Mouse (Mus musculus): ENCODE measurements around the gene Frmd6.

The Frmd6 gene

DNA sequence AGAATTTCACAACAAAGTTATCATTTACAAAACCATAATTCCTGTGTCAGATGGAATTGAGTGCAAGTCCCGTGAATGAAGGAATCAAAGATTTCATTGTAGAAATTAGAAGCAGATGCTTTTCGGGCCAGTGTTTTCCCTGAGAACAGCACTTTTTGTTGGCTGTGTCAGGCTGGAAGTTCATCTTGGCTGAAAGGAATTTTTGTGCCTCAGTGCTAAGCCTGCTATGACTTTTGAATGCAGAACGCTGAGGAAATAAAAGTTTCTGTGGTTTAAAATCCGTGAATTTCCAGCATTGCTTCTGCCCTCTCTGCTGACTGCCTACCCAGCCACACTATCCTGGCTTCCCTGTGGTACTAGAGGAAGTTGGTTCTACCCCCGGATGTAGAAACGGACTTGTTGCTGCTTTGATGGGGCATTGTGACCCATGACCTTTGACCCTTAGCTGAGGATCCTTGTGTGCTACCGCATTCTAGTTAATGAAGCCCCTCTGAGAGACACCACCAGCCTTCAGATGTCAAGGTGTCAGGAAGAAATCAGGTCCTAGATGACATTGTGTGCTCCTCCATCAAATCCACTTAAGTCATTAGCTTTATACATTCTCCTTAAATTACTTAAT lies 26.1 kb downstream of the Frmd6 start:
- in situ Hi-C loops (cut with MboI), result no loop called here

DNA sequence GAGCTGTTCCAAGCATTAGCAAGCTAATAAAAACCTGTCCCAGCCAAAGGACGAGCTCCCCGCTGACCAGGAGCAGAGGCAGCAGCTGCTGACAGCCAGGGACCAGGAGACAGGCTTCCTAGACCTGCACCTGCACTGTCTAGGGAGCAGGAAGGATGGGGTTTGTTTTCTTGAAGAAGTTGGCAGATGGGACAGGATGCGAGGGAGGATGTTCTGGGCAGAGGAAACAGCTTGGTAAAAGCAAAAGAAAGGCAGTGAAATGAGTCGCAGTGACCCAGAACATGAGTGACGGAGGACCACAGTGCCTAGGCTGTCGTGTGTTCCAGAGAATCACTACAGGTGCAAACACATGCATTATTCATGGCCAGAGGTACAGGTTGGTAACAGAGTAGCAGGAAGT lies 27.7 kb downstream of the Frmd6 start:
- in situ Hi-C loops (cut with MboI), result no loop called here

DNA sequence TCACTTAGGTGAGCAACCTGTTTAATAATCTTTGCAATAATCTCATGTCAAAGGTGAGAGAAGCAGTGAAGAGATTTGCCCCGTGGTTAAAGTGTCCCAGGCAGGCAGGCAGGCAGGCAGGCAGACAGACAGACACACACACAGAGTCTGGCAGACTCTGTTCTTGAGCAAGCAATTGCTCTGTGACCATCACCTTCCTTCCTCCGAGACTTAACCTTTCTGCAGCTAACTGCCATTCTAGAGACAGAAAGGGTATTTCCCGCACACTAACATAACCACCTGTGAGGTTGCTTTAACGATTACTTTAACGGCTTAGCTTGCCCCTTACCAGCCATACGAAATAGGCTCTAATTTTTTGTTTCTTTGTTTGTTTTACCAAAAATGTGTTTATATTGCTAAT lies 30.4 kb downstream of the Frmd6 start:
- in situ Hi-C loops (cut with MboI), result no loop called here

DNA sequence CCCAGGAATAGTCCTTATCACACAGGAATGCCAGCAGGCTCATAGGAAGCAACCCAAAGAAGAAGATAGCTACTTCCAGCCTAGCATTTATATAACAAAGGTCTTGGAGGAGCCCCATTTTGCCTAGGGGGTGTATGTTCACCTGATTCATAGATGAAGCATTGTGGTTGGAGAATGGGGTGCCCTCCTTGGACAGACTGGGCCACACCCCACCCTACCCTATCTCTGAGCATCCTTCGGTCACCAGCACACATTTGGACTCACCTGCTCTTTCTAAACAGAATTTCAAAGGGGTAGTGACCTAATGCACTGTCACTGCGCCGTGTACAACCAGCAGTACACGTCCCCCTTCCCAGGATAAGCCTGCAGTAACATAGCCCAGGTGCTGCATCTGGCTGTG lies 31.5 kb downstream of the Frmd6 start:
- in situ Hi-C loops (cut with MboI), result no loop called here

DNA sequence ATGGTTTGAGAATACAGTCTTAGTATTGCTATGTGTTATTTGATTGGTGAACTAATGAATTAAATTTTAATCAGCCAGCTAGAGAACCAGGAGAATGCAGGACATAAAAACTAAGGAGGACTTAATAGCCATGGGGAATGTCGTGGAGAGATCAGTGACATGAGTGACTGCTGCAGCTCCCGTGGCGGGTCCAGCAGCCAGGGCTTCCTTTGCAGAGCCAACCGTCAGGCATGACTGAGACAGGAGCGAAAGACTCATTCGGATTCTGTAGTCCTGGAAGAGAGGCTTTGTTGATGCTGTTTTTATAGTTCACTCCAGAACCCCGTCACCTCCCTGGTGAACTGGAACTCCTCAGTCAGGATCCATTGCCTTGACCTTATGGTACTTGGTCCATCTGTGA lies 38.0 kb downstream of the Frmd6 start:
- in situ Hi-C loops (cut with MboI), result no loop called here

DNA sequence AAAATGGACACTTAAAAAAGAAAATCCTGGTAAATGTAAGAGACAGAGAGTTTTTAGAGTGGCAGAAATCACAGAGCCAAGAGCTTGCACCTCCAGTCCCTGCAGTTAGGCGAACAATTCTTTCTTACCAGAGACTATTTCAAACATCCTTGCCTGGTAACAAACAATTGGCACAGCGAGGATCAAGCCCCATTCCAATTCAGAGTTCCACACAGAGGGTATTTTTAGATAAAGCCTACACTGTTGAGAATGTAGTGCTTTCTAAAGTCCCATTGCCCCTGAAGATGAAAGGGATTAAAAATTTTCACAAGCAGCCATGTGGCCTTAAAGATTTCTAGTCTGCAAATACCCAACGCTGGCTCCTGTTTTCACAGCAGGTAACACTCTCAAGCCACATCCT lies 42.5 kb downstream of the Frmd6 start:
- in situ Hi-C loops (cut with MboI), result no loop called here

DNA sequence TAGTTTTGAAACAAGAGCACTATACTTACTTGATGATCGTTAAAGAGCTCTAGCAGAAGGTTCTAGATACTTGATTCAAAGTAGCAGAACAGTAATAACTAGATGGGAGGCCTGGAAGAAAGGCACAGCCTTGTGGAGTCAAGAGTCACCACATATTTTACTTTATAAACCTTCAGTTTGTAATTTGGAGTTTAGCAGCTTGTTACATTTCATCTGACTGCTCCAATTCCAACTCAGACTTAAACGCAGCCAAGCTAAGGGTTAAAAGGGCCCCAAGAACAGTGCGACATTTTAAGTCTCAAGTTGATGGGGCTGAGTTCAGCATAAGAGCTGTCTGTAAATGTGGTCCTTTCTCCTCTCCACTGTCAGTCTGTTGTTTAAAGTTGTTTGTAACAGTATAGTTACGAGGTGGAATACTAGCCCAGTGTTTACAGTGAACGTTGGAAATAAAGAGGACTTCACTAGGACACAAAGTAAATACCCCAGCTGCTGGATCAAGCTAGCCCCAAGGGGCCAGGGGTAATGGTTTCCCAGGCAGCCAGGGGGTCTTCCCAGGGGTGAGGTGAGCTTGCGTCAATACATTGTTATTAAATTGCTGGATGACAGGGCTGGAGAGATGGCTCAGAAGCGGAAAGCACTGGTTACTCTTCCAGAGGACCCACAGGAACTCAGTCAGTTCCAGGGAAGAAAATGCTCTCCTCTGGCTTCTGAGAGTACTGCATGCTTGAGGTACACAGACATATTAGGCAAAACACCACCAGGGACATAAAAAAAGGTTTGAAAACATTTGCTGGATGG lies 43.1 kb downstream of the Frmd6 start:
- in situ Hi-C loops (cut with MboI), result no loop called here

DNA sequence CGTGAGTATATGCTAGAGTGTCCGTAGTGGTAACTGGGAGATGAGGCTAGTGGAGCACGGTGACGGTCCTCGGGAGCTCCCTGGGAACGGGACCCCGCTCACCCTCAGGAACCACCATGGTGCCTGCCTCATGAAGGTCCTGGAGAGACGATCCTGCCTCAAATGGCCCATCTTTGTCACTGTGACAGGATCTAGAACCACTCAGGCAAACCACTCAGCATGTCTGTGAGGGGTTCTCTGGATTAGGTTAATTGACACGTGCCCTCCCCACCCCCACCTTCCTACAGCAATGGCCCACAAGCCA lies 43.6 kb downstream of the Frmd6 start:
- in situ Hi-C loops (cut with MboI), result no loop called here

DNA sequence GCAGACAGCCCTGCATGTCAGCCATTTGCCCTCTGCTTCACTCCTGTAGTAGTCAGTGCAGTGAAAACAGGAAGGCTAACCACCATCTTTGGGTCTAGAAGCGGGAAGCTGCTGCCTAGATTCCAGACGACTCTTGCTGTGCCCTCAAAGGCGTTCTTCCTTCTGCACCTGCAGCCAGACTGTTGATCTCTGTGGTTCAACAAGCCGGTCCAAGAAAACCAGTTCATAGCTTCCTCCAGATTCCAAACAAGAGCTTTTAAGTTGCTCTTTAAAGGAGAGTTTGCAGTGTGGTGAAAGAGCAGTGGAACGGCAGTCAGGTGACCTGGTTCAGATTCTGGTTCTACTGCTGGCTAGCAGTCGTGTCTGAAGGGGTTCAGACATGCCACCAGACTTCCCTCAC lies 48.2 kb downstream of the Frmd6 start:
- in situ Hi-C loops (cut with MboI), result no loop called here

DNA sequence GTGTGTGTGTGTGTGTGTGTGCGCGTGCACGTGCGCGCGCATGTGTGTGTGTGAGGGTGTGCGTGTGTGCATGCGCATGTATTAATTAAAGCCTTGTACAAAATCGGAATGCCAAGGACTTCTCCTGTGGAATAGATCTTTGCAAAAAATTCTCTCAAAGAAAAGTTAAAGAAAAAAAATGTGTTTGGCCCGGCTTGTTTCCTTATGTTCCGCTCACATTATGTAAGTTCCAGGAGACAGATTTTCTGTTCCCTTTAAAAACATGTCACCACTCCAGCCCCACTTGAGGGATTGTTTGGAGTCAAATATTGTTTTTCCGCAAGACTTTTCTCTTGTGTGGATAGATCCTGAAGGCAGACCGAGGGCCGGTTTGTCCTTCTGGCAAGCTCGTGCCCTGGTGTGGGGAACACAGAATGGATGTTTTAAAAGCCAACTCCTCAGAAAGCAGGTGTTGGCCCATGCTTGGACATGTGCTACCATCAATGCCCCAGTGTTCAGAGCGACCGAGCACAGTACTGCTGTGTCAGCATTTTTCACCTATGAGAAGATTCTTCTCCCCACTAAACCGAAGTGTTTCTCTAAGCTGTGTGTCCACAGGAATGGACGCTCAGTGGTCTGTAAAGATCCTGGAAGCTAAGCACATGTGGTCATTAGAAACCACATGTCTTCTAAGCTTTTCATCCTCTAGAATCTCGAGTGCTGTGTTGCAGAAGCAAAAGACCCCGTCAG lies 51.1 kb downstream of the Frmd6 start:
- in situ Hi-C loops (cut with MboI), result no loop called here

DNA sequence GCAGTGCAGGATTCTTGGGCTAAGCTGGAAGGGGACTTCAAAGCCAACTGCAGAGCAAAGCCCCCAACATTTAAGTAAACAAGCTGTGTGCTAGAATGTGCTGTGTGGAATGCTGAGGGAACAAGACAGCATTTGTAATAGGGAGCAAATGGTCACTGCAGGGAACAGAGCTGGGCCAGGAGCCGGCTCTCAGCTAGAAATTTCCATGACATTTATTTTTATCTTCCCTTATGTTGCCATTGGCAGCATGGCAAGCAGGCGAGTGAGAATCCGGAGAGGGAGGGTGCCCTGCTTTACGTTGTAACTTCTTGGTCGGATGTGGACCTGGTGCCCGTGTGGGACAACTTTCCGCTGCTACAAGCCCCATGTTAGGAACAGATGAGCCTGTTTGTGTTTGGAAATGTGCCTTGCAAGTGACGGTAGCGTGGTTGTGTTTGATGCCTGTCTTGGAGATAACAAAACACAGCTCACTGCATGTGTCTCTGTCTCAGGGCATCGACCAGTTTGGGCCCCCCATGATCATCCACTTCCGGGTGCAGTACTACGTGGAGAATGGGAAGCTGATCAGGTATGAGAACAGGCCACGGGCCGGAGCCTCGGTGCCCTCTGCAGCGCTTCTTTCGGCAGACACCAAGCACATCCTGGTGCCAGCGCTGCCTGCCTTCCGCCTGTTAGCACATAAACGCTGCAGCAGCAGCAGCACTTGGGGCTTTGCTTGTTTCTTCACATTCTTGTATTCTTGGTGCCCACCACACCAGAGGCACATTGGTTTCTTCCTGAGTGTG lies 52.8 kb downstream of the Frmd6 start:
- in situ Hi-C loops (cut with MboI), result no loop called here

DNA sequence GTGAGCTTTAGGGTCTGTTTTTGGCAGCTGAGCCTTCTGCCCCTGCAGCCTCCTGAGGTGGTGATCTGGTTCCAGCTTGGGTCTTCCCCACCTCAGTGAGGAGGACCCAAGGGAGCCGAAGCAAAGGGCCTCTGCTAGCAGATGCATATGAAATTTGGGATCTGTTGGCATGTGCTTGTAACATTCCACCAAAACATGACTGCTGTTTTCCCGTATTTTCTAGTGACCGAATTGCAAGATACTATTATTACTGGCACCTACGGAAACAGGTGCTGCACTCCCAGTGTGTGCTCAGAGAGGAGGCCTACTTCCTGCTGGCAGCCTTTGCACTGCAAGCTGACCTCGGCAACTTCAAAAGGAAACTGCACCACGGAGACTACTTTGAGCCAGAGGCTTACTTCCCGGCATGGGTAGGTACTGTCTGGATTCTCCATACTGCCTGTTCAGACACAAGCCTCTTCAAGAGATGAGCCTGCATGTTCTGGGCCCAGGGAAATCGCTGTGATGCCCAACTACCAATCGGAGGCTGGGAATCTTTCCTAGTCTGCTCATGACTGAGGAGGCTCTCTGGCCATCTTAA lies 55.2 kb downstream of the Frmd6 start:
- in situ Hi-C loops (cut with MboI), result no loop called here

DNA sequence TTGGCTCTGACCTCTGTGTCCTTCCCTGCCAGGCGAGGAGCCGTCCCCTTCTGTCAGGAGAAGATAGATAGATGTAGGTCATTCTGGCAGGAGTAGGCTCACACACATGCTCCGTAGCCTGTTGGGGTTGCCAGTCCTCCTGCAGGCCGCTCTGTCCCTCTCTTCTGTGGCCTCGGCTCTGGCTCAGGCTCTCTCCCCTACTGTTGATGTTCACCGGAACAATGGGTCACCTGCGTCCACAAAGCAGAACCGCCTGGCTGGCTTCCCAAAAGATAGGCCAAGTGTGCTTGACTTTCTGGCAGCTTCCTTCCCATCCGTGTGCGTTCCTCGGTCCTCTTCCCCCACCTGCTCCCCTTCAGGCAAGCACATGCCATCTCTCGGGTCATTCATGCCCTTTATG lies 56.0 kb downstream of the Frmd6 start:
- in situ Hi-C loops (cut with MboI), result no loop called here

DNA sequence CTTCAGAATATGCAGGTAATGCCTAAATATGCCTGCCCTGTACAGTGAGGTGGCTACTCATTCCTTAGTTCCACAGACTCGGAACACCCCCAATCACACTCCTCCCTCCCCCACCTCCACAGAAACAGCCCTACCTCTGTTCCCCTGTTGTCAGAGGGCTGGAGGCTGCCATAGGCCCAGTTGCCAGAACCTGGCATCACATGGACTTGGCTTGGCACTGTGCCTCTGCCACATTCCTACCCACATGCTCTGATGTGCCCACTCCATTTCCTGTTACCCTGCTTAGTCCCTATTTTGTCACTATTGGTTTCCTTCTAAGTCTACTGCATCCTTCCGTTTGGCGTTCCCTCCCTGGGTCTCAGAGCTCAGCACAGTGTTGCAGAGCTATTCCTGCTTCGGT lies 56.5 kb downstream of the Frmd6 start:
- in situ Hi-C loops (cut with MboI), result no loop called here

DNA sequence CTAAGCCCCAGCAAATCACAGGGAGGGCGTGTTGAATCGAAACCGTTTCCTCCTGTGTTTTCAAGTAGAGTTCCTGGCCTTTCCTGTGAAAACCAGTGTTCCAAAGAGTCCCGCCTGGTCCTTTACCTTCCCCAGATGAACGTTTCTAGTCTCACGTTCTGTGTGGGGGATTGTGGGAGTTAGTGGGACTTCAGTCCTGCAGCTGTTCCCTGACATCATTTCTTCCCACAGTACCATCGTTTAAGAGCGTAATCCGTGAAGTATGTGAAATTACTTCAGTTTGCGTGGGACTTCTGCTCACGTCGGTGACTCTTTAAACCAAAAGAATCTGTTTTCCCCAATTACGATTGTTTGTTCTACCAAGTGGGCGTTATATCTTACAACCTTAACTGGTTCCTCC lies 57.8 kb downstream of the Frmd6 start:
- in situ Hi-C loops (cut with MboI), result no loop called here

DNA sequence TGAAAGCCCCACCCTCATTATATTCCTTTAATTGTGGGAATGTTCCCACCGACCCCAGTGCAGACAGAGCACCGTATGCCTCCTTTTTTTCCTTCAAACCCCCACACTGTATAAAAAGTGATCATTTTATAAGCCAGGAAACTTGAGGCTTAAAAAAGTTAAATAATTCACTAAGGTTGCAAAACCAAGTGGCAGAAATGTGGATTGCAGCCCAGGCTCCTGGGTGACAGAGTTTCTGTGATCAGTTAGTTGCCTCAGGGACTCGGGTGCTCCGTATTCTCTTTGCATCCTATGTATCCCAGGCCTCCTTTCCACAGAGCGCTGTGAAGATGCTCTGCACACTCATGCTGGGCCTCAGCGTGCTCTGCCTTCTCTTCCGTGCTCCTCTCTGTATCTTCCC lies 58.8 kb downstream of the Frmd6 start:
- in situ Hi-C loops (cut with MboI), result no loop called here

DNA sequence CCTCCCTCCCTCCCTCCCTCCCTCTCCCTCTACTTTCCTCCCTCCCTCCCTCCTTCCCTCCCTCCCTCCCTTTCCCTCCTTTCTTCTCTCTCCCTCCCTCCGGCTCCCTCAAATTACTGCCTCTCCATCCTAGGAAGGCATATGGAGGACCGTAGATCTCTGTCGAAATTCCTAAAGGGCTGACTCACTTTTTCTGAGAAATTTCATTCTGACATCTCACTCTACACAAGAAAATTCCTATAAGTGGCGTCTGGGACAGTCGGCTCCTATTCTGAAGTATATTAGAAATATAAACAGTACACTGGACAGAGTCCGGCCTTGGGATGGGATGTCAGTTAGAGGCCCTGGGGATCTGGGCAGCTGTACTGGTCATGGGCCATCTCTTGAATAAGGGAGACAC lies 59.7 kb downstream of the Frmd6 start:
- in situ Hi-C loops (cut with MboI), result no loop called here

DNA sequence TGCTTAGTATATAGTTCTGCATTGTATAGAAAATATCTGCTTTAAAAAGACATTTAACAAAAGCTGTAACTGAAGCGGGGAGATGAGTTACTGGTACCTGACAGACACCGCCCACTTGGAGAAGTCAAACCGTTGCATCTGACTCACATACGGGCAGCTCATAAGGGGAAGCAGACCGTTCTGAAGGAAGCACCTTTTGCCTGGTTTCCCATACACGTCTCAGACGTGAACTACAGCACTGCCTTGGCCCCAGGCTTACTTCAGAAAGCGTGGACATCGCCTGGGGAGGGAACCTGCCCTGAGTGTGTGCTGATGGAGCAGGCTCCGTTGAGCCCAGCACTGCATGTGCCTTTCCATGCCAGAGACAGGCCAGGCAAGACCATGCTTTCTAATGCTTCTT lies 60.3 kb downstream of the Frmd6 start:
- in situ Hi-C loops (cut with MboI), result no loop called here

DNA sequence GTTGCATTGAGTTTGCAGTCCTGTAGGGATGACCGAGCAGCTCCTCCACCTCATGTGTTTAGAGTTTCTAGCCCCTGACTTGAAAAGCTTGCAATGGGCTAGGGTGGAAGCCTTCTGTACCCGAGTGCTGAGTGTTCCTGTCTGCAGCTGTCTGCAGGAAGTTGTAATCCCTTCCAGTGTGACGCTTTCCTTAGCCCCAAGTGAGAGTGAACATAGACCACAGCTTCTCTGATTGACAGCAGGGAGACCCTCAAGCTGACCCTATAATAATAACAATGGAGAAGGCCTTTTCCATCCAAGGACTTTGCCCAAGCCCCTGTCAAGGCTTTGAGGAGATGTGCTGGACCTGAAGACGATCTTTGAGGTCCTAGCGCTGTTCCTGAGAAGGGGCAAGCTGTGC lies 65.1 kb downstream of the Frmd6 start:
- in situ Hi-C loops (cut with MboI), result no loop called here

DNA sequence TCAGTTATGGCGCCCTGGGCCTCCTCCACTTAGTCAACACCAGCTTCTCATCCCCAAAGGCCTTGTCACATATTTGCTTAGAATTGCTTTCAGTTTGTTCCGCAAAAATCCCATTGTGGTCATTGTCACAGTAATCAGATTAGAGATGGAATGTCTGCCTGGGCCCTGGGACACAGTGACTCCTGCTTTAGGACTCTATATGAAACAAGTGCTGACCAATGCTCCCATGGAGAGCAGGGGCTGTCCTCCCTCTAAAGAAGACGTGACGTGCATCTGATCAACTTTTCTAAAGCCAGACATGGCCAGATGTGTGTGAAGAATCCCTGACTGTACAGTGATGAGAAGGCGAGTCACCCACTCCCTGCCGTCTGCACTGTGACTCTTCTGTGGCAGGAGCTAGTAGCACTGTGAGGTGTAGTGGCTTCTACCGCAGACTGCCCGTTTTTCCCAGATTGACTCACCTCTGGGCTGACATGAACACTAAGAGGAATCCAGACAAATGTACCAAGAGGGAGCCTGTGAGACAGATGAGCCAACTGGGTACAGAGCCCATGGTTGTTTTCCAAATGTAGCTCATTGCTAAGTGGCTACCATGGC lies 65.7 kb downstream of the Frmd6 start:
- in situ Hi-C loops (cut with MboI), result no loop called here

DNA sequence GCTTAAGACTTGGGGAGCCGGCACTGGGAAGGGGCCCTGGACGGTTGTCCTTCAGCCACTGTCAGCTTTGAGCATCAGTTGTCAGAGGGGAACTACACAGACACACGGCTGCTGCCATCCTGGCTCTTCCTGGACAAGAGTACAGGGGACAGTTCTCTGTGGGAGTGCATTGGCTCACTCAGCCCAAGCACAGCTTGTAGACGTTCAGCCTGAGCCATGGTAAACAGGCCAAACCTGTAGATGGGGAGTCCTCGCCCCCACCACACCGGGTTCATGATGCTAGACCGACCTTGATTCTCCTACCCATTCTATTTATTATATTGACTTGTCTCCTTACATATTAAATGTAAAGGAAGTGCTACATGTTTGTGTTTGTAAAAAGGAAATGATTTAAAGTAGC lies 70.0 kb downstream of the Frmd6 start:
- in situ Hi-C loops (cut with MboI), result no loop called here

DNA sequence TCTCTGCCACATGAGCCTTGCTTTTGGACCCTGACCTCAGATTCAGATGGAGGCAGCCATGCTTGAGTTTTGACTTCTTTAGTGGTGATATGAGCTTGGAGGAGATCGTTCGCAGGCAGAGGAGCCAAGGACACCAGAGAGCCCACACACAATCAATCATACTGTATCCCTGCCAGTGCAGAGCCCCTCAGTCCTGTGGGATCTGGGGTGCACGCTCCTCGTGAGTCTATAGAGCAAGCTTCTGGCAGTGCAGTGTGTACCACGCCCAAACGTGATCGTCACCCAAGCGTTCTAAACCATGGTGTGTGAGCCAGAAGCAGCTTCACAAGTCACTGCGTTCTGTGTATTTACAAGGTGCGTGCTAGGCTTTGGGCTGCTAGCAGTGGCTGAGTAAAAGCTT lies 70.8 kb downstream of the Frmd6 start:
- in situ Hi-C loops (cut with MboI), result no loop called here
